9 mouse cellular contexts compared by ENCODE assay signal in genomic region chr5:21265049-21265448, GRCm38 (mm10).
DNase-seq lines count a peak whose midpoint lies in the region; ATAC-seq and TF ChIP-seq lines count a peak whose summit lies in the region.
"Had no signal": no experiment of that assay in that cellular context is flagged by ENCODE, and none has a peak within 500 bp of the region (broad histone marks: within the 10 kb centered on the region; RNA-seq: fewer than 3 reads in every experiment).

No protein-coding gene starts in this region.

- H3K36me3 ChIP-seq in forebrain, postnatal 0 days (ENCODE audit: insufficient read depth) = no peaks in the 10 kb centered on the region
- H3K36me3 ChIP-seq in hindbrain, embryonic 16.5 days (ENCODE audit: control insufficient read depth, insufficient read depth, low read length) = no peaks in the 10 kb centered on the region
- H3K36me3 ChIP-seq: liver, embryonic 15.5 days had no signal

- DNase-seq in Muller cell, postnatal 12 days (ENCODE audit: inconsistent ontology term) = peak; percentile 70
- peak; percentile 94 for DNase-seq in forebrain, postnatal 0 days
- peak; percentile 85 to 92 for DNase-seq in layer of hippocampus, postnatal 14 days (ENCODE audit: low spot score in 2 of 2)
- DNase-seq in lung, postnatal 4 days = peak; percentile 49 to 86
- peak; percentile 91 to 94 for DNase-seq in right cerebral cortex, adult 2 months (ENCODE audit: low spot score in 2 of 2)
- DNase-seq in urinary bladder, postnatal 10 days (ENCODE audit: low spot score) = peak; percentile 47

- H3K27me3 ChIP-seq in forebrain, postnatal 0 days (ENCODE audit: insufficient read depth, low read length) = no peaks in the 10 kb centered on the region
- H3K27me3 ChIP-seq in hindbrain, embryonic 16.5 days (replicated peaks; ENCODE audit: control insufficient read depth, insufficient read depth, low read length) = no peaks in the 10 kb centered on the region

- H3K9me3 ChIP-seq in forebrain, postnatal 0 days (ENCODE audit: low read length) = no peaks in the 10 kb centered on the region
- no peaks in the 10 kb centered on the region for H3K9me3 ChIP-seq in hindbrain, embryonic 16.5 days (ENCODE audit: control insufficient read depth, low read length)
- H3K9me3 ChIP-seq: liver, embryonic 15.5 days had no signal

- no peak overlapping the region for H3K9ac ChIP-seq in forebrain, postnatal 0 days
- H3K9ac ChIP-seq in hindbrain, embryonic 16.5 days (ENCODE audit: low read depth, low read length) = no peak overlapping the region
- H3K9ac ChIP-seq: liver, embryonic 15.5 days had no signal

- H3K27ac ChIP-seq in forebrain, postnatal 0 days (ENCODE audit: low read depth, low read length) = no peak overlapping the region
- no peak overlapping the region for H3K27ac ChIP-seq in hindbrain, embryonic 16.5 days (ENCODE audit: low read depth, low read length)
- H3K27ac ChIP-seq: liver, embryonic 15.5 days had no signal

- H3K4me2 ChIP-seq in forebrain, postnatal 0 days (ENCODE audit: low read depth) = no peak overlapping the region
- no peak overlapping the region for H3K4me2 ChIP-seq in hindbrain, embryonic 16.5 days (ENCODE audit: low read length)
- H3K4me2 ChIP-seq: liver, embryonic 15.5 days had no signal

- 14% methylated on average over 4 of the region's 4 CpGs for WGBS in forebrain, postnatal 0 days
- WGBS in hindbrain, embryonic 16.5 days = 15% methylated on average over 4 of the region's 4 CpGs

- ATAC-seq in cerebellum, adult (ENCODE audit: insufficient number of reproducible peaks, low FRiP score, low TSS enrichment) = peak; percentile 77
- peak; percentile 79 for ATAC-seq in forebrain, postnatal 0 days
- ATAC-seq in hindbrain, embryonic 16.5 days = peak; percentile 74

- peak; percentile 94 for TF ChIP-seq CTCF in forebrain, postnatal 0 days (IDR thresholded peaks at IDR 0.05; ENCODE audit: low read depth)

- 0 out of 2 replicates have a peak, but pooled peaks cover 4% of the 10 kb centered on the region for H3K4me1 ChIP-seq in forebrain, postnatal 0 days (ENCODE audit: insufficient read depth)
- peaks cover 7% of the 10 kb centered on the region for H3K4me1 ChIP-seq in hindbrain, embryonic 16.5 days (ENCODE audit: control insufficient read depth, insufficient read depth, low read depth, low read length)
- H3K4me1 ChIP-seq: liver, embryonic 15.5 days had no signal

- no peak overlapping the region for H3K4me3 ChIP-seq in forebrain, postnatal 0 days (ENCODE audit: low read depth, low read length)
- H3K4me3 ChIP-seq in hindbrain, embryonic 16.5 days (ENCODE audit: low read length) = no peak overlapping the region
- H3K4me3 ChIP-seq: liver, embryonic 15.5 days had no signal
